Mouse (Mus musculus): ENCODE measurements at regions not wholly inside any gene's neighbourhood (a gene's known extent, or its start where the extent isn't known, plus 50 kb on each side); places are given as distances from the start of the nearest gene placed in this dataset.

- DNase-seq (ENCODE audit: low spot score in 2 of 2), result no peak
Observed at GRCm38 (mm10) chr17:4196793-4197448, 500.9 kb upstream of the Nox3 start.

- no peak for DNase-seq (ENCODE audit: low spot score in 2 of 2)
Observed at GRCm38 (mm10) chr17:4198001-4198400, 501.9 kb upstream of the Nox3 start.

GRCm38 (mm10) chr17:4199698-4200153 is 503.7 kb upstream of the Nox3 start:
- DNase-seq (ENCODE audit: low spot score in 2 of 2), result peak in 1 of 2 experiments; percentile 52

DNA sequence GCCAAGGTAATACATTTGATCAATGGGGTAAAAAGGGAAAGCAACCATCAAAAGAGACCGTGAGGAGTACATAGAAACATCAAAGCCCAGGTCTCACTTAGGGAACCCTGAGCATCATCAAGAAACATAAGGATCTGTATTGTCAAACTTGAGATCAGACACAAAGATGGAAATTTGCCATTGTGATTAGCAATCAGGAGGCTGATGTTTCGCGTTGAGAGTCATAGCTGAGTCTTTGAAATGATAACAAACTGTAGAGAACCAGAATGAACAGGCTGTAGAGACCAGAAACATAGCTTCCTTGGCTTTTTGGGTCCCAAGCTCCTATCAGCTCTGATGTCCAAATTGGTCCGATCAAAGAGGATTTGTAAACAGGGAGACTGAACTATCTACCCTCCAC is 505.2 kb upstream of the Nox3 start:
- DNase-seq (ENCODE audit: low spot score in 2 of 2), result no peak

DNA sequence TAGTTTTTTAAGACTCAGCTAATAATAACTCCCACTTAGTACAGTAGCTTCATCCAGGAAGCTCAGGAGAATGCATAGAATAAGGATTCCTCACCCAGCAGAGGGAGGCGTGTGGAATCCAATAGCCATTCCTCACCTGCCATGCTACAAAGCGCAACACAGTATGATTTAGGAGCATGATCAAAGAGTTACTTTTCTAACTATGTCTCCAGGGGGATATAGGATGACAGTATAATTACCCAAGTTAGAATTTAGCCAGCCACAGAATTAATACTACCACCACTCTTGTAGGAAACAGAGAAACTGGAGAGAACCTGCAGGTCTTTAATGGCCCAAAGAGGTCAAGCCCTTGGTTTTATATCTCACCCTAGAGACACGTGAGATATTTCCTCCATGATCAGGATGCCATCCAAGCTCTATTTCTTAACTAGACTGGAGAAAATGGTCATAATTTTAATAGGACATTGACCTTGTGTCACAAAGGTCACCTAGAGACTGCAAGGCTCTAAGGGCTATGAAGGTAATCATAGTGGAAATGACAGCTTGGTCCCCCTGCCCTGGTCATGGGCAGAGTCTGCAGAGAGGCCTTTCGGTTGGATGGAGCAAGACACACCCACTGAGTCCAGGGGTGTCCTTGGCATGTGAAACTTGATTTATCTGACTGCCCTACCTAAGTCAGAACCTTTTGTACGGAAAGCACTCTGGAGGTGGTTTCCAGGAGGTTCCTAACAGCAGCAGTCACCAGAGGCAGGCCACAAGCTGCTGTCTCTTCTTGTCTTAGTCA is 512.3 kb upstream of the Nox3 start:
- DNase-seq (ENCODE audit: low spot score in 2 of 2), result no peak

DNA sequence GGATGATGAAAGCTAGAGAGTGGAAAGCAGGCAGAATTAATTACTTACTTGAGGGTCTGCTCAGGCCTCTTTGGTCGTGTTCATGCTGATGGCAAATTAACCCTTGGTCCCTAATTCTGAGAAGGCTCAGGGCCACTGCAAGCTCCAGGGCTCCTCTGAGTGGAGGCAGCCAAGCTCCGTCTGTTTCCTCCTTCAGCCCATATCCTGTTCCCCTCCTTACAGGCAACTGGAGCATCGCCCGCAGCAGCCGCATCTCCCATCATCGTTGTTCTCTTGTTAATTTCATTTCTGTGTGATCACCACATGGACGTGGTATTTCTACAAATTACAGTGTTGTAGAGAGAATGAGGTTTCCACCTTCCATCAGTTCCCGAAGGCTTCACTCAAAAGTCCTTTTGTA is 513.6 kb upstream of the Nox3 start:
- DNase-seq (ENCODE audit: low spot score in 2 of 2), result no peak

- DNase-seq (ENCODE audit: low spot score in 2 of 2), result no peak
Observed at GRCm38 (mm10) chr17:4212586-4212985, 516.5 kb upstream of the Nox3 start.

DNA sequence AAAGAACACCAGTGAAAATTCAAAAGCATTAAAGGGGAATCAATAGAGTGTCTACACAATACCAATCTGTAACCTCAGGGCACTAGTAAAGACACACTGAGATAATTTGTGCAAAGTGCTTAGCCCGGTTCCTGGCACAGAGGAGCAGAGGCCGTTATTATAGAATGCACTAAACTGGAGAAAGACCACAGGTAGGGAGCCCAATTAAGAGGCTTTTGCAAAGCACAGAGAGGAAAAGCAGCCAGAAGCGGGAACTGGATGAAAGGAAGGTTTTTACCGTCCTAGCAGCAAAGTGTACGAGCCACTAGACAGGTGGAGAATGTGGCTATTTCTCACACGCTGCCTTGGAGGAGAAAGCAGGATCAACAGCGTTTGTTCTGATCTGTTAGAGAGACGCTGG is 518.9 kb upstream of the Nox3 start:
- no peak for DNase-seq (ENCODE audit: low spot score in 2 of 2)

GRCm38 (mm10) chr17:4216203-4216602 is 520.1 kb upstream of the Nox3 start:
- DNase-seq (ENCODE audit: low spot score in 2 of 2), result no peak

- no peak for DNase-seq (ENCODE audit: low spot score in 2 of 2)
Observed at GRCm38 (mm10) chr17:4216750-4217149, 520.7 kb upstream of the Nox3 start.

- DNase-seq (ENCODE audit: low spot score in 2 of 2), result no peak
Observed at GRCm38 (mm10) chr17:4220661-4221360, 524.8 kb upstream of the Nox3 start.

DNA sequence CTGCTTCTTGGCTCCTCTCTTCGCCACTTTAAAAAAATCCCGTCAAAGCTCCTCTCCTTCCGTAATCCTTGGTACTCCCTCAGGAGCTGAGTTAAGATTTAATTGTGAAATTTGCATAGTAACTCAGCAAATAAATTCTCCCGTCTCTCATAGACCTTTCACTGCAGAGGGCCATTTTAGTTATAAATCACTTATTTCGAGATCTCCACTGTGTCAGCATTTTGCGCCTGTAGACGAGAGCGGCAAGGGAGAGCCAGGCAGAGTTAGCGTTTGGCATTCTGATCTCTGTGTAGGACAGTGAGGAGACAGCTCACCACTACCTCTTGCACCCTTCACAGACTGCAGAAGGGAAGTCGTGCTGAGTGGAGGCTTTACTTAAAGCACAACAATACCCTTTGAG is 531.8 kb upstream of the Nox3 start:
- no peak for DNase-seq (ENCODE audit: low spot score in 2 of 2)

DNA sequence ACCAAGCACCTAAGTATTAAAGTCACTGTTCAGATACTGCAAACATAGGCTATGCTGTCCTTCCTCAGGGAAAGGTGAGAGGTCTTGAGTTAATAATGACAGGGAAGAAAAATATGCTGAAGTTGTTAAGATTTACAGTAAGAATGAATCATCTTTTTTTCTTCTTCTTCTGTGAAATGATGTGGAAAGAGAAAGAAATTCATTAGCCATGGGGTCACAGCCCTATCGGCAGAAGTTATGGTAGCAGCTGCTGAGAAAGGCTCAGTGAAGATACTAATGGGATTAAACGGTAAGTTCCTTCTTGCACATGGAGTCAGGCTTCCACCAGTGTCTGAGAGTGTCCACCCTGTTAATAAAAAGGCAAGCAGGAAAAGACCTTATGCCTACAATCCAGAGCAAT is 533.9 kb upstream of the Nox3 start:
- DNase-seq (ENCODE audit: low spot score in 2 of 2), result no peak

GRCm38 (mm10) chr17:4250476-4250875 is 554.4 kb upstream of the Nox3 start:
- no peak for DNase-seq (ENCODE audit: low spot score in 2 of 2)

- DNase-seq (ENCODE audit: low spot score in 2 of 2), result no peak
Observed at GRCm38 (mm10) chr17:4265471-4265870, 569.4 kb upstream of the Nox3 start.

- DNase-seq (ENCODE audit: low spot score in 2 of 2), result no peak
Observed at GRCm38 (mm10) chr17:4265946-4266345, 569.9 kb upstream of the Nox3 start.

DNA sequence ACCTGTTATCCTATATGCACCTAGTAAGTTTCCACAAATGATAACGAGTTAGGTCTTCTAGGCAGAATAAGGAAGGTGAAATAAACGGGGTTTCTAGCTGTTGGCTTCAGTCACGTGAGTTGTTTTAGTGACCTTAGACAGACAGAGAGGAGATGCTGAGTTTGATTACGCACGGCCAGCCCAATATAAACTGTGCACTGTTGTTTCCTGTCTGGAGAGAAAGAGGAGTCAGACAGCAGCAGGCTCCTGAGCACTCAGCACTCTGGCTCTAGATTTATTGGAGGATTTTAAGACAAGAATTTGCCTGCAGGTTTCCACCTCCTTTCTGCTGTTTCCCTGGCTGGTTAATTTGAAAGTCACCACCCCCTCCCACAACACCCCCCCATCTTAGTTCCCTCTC is 570.4 kb upstream of the Nox3 start:
- no peak for DNase-seq (ENCODE audit: low spot score in 2 of 2)

DNA sequence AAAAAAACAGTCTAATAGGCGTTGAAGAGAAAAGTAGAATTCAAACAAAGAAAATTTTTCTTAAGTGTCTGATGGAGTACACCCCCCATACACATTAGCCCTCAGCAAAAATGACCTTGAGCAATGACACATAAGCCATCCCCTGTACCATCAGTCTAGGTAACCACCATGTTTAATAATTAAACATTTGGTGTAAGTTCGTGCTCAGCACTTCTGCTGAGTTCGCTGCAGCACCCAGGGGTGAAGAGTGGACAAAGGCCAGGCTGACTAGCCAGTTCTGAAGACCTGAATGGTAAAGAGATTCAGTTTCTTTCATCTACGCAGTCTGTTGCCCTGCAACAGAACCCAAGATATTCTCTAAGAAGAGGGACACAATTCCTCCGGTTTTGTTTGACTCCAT is 572.3 kb upstream of the Nox3 start:
- no peak for DNase-seq (ENCODE audit: low spot score in 2 of 2)

DNA sequence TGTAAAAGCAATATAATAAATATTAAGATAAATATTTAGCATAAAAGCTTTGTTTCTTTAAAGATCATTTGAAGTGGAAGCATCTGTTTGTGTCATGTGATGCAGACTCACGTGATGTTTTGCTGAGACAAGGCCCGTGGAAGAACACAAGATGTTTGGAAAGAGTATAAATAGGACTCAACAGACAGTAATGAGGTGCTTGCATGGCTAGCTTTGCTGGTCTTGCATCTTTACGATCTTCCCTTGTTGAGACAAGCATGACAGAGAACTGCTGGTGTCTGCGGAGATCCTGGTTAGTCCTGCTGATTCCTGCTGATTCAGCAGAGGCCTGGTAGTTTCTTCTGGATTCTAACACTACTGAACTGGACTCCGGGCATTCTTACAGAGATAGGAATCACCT is 576.4 kb upstream of the Nox3 start:
- DNase-seq (ENCODE audit: low spot score in 2 of 2), result no peak

DNA sequence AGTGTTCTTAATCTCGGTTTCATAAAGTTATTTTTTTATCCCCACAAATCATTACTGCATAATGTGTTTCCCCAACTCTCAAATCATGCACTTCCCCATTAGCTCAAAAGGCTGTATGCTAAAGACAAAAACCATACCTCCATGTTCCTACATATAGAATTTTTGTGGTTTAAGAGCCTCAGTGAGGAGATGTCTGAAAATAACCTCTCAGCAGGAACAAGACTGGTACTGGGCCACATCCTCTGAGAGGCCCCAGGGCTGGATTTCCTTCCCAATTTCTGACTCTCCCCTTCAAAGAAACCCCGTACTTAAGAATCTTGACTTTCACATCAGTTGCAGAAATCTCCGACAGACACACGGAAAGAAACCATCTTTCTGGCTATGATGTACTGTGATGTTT is 580.7 kb upstream of the Nox3 start:
- DNase-seq (ENCODE audit: low spot score in 2 of 2), result no peak

DNA sequence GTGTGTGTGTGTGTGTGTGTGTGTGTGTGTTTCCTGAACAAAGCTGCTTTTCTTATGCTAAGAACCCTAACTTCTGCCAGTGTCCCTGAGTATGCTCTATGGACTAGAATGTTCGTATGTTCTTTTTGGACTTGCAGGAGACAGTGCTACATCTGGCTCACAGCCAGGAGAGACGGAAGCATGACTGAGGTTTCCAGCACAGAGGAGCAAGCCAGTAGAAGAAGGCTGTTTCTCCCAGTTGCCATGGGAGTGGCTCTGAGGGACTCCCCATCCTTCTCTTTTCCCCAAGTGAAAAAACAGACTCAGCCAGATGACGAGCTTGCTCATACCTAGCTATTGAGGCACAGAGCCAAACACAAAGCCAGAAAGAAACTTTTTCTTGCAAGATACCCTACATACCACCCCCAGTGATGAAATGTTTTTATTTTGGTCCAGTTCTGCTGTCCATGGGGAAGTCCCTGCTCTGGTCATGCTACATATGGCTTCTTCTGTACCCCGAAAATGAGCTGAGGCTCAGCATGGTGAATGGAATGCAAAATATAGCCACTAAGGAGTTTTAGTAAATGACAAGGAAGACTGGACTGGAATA is 582.3 kb upstream of the Nox3 start:
- peak in 1 of 2 experiments; percentile 27 for DNase-seq (ENCODE audit: low spot score in 2 of 2)

DNA sequence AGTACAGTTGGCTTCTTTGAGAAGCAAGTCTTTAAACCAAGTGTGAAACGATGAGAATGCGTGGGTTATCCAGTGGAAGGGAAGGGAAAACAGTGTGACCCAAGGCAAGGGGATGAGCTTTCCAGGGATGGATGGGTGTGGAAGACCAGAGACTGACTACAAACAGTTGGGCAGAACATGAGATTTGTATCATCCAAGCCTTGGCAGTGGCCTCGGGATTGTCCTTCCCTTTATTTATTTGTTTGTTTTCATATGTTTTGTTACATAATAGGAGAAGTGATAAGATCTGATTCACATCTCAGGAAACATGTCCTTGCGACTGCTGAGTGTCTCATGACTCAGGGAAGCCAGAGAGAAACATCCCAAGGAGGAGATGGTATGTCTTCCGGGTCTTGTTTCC is 585.4 kb upstream of the Nox3 start:
- DNase-seq (ENCODE audit: low spot score in 2 of 2), result no peak

All from gastrocnemius, postnatal 4 days (tissue).